Mouse (Mus musculus): ENCODE results near the gene Gm36028. TPM values are rescaled to one million over a fixed set of nuclear protein-coding genes. Genes with fewer than 3 reads are reported as not detected.

Gene Gm36028
- polyA plus RNA-seq, 3 experiments from 2014 or later = not detected

DNA sequence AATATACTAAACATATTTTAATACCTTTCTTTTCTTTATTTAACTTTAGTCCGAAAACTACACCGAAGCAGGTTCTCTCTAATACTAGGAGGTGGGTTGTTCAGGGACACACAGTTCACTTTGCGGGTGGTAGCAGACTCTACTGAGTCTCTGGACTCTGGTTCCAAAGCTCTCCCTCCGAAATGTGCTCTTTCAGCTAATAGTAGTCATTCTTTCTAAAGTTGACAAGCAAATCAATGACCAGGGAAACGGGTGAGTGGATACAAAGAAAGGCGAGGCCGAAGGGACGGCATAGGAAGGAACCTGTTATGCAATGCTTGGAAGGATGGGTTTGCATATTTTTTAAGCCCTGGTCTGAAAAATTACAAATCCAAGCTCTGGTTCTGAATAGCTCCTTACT lies 3.5 kb downstream of the Gm36028 start:
- ATAC-seq = no peak

DNA sequence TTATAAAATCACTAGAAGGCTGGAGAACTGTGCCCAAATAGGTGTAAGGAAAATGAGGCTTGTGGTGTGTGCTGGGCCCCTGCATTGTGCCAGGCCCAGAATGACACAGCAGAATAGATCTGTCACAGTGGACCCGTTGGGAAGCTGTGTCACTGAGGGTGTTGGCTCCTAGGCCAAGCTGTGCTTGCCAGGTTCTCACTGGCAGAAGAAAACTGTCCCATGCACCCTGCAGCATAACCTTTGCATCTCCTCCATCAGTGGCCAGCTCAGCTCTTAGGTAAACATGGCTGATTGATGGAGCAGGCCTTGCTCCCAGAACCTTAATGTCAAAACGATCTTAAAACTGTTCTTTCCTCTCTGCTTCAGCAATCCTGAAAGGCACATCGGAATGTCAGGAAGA lies 4.6 kb downstream of the Gm36028 start:
- no peak for ATAC-seq

DNA sequence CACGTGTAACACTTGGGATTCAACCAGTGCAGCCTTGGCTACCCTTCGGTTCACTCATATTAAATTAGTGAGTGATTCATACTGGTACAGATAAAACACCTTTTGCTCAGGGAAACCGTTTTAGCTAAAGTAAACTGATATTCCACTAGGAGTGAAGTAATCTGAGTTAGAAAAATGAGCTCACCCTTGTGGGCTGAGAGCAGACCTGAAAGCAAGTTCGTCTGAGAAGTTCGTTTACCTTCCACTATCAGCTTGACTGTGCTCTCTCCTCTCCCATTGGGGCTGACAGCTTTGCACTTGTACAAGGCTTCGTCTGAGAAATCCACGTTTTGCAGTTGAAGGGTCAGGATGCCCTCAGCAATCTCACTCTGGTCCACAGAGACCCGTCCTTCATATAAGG lies 5.4 kb downstream of the Gm36028 start:
- no peak for ATAC-seq

DNA sequence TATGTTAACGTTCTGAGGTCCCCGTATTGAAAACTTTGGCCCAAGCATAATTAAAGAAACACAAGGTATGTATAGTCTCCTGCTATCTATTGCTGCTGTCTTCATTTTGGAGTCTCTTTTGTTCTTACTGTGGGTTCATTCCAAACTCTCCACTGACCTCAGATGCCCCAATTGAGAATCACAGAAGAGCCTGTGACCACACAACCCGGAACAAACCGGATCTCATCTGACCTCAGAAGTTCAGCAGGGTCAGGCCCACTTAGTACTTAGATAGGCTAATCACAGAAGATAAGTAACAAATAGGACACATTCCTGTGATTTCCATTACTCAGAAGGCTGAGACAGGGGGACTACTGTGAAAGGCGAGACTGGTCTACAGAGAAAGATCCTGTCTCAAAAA lies 6.4 kb downstream of the Gm36028 start:
- no peak for ATAC-seq

DNA sequence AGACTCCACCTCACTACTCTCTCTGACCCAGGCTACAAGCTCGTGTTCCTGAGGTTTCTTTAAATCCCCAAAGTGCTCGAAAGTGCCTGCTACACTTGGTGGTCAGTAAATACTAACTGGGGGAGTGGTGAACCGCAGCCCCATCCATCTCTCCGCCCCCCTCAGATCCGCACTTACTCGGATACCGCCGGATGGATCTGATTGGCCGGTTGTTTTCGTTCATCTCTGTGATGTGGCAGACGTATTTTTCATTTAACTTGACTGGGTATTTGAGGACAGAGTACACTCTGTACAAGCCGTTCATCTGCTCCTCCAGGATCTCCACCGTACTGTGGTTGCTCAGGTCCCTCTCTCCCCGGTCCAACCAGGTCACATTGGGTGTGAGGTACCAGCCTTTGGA lies 6.9 kb downstream of the Gm36028 start:
- no peak for ATAC-seq

DNA sequence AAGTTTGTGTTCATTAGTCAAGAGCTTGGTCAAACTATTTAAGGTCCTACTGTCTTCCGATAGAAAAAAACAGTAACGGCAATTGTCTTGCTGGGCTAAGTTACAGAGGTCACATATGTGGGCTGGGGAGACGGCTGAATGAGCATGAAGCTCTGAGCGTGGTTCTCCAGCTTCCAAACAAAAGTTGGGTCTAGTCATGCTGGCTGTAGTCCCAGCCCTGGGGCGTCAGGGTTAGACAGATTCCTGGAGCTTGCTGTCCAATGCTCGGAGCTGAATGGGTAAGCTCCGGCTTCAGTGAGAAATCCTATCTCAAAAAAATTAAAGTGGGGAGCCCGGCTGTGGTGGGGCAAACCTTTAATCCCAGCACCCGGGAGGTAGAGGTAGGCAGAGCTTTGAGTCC lies 7.7 kb downstream of the Gm36028 start:
- ATAC-seq = no peak

DNA sequence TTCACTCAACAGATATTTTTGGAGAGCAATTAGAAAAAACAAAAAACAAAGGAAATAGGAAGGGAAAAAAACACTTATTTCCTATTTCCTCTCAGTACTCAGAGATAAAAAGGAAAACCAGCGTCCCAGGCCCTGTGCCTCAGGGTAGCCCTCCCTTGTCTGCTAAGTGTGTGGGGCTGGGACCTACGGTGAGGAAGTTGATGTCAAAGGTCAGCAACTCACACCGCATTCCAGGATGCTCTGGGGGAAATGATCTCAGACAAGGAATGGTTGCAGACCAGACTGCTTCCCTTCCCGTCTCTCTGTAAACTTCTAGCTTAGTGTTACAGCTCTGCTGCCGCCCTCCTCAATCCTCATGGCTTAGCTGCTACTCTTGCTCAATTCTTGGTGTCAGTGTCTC lies 9.6 kb downstream of the Gm36028 start:
- ATAC-seq = no peak

DNA sequence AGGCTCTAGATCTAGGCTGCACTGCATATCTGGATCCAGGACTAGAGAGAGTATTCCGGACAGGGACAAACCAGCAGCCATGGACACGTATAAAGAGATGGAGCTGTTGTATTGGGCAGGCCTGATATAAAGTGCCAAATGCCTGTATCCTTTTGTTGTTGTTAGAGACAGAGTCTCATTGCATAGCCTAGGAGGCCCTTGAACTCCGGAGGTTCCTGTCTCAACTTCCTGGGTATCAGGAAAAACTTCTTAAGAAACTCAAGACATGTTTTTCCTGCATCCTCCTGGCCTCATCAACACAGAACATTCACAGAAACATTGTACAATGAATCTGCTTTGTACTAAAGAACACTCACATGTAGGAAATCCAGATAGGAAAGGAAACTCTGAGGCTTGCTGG lies 13.9 kb downstream of the Gm36028 start:
- ATAC-seq = no peak

DNA sequence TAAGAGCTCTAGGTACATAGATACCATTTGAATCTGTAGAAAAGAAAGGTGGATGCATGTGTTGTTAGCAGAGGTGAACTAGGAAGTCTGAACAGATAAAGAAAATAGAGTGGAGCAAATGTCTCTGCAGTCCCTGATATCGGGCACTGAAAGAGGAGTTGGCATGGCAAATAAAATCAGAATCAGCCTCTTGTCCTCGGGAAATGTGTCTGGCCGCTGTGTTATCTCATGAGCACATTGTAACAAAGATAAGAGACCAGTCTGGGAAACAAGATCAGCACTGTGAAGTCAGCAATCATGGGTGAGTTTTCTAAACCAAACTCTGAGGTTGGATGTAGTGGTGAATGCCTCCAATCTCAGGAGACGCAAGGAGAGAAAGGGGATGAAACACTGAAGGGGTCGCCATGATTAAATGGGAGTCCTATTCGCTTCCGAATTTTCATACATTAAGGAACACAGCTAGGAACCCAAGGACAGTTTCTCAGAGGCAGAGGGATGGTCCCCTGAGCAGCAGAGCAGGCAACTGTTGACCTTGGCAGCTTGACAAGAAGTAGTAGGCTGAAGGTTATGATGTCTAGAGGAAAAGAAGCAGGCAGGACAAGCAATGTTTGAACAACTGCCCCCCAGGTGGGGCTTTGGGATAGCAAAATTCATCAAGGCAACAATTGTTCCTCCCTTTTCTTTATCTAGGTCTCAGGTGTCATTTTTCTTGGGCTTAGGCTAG lies 15.6 kb downstream of the Gm36028 start:
- ATAC-seq = no peak

DNA sequence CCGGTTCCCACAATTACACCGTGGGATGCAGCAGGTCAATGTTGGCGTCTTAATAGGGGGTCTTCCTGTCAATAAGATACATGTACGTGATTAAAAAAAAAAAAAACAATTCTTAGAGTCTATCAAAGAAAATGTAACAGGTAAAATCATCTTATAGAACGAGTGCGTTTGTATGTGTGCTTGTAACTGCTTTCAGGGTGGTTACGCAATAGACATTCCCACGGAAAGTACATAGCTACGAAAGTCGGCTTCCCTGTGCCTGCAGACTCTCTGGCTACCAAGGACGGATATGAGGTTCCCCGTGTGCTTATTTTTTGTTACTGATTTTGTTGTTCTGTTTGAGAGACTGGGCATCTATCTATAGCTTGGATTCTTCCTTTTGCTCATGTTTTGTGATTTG lies 17.2 kb downstream of the Gm36028 start:
- ATAC-seq = no peak

DNA sequence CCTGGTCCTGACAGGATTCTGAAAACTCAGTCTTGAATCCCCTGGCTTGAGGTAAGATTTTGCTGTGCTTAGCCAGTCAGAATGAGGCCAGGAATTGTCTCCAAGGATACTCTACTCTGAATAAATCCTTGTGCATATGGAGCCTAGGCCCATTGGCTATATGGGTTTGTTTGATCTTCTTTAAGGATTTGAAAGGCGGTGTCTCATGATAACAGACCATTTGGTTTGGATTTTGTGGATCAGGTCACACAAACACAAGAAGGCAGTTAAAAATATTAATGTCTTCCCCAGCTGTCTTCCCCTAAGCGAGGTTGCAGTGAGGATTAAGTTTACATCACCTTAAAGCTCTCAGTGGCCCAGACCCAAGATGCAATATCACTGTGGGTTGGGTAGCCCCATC lies 18.5 kb downstream of the Gm36028 start:
- ATAC-seq = no peak

DNA sequence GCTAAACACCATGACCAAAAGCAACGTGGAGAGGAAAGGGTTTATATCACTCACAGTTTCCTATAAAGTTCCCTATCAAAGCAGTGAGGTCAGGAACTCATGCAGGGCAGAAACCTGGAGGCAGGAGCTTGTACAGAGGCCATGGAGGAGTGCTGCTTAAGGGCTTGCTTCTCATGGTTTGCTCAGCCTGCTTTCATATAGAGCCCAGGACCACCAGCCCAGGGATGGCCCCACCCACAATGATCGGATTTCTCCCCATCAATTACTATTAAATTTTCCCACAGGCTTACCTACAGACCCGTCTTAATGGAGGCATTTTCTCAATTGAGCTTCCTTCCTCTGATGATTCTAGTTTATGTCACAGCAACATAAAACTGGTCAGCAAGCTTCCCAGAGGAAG lies 23.4 kb downstream of the Gm36028 start:
- ATAC-seq = no peak

DNA sequence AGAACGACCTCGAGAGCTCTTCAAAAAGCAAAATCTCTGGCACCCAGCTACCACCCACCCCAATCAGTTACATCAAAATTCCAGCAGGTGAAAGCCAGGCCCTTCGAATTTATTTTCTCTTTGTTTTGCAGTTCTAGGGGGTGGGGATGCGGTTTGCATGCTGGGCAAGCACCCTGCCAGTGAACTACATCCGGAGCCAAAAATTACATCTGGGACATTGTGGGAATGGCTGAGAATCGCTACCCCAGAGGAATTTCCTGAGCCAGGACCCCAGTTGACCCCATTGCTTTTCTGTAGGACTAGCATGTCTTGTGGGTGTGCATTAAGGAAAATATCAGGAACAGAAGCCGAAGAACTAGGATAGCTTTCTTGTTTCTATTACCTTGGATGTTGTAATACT lies 29.9 kb downstream of the Gm36028 start:
- no peak for ATAC-seq

DNA sequence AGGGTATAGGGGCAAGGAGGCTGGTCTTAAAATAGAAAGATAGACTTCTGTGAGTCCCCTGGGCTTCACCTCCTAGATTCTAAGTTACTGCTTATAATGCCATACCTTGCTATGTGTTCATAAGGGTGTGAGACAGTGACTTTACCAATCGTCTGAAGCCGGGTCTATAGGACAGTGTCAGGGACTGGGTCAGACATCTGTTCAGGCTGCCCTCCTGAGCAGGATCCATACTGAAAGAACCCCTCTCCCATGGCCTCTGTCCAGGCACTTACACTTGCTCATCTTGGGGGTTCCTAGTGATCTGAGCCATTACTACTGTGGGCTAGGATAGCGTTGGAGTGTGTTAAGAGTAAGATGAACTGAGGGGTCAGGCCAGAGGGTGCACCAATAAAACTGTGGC lies 34.7 kb downstream of the Gm36028 start:
- ATAC-seq = no peak

DNA sequence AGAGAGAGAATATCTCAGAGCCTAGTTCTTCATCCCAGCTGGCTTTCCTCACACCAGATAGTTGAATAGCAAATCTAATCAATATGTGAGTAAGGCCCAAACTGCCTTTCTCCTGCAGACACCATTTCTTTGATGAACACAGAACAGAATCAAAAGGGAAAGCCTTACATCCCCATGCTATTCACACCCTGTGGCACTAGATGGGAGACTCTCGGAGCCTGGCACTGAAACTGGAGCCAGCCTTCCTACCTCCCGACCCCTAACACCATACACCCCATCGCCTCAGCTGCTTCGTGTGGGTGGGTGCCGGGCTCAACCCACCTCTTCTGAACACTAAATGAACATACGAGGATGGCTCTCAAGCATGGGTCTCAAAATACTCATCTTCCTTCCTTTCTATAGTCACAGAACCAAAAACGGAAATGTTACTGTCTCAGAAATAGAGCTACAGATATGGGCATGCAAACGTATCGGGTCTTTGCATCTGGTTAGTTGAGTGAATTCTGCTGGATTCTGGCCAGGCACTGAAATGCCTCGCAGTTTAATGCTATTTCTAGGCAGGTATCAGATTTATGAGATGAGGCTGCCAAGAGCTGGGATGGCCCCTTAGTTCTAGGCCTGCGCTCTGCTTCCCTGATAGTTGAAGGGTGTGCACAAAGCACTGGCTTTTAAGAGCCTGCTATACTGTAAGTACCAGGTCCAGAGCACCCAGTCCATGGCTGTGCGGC lies 36.0 kb downstream of the Gm36028 start:
- no peak for ATAC-seq

DNA sequence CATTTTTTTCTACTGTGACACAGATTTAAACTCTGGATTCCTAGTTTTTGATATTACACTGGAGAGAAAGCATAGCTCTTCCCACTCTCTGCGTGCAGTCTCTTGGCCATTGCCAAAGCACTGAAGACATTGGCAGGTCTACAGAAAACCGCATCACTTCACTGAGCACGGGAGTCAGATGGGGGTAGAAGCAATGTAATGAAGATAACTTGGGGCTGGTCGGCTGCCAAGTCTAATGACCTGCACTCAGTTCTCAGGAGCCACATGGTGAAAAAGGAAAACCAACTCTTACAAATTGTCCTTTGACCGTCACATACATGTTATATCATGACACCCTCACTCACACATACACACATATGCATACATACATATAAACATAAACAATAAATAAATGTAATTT lies 37.0 kb downstream of the Gm36028 start:
- ATAC-seq = no peak

DNA sequence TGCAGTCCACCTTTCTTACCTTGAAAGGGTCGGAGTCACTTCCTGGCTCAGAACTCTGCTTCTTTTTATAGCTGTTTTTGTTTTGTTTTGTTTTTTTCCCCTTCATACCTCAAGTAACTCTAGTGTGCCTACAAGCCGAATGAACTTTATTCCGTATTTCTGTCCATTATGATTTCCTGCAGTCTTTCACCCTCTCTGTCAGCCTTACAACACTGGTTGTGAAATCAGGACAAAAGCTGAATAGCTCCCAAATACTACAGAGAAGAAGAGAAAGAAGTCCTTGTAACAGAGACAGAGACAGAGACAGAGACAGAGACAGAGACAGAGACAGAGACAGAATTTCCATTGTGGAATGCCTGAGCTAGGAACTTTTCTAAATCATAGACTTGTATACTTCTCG lies 43.0 kb downstream of the Gm36028 start:
- no peak for ATAC-seq

DNA sequence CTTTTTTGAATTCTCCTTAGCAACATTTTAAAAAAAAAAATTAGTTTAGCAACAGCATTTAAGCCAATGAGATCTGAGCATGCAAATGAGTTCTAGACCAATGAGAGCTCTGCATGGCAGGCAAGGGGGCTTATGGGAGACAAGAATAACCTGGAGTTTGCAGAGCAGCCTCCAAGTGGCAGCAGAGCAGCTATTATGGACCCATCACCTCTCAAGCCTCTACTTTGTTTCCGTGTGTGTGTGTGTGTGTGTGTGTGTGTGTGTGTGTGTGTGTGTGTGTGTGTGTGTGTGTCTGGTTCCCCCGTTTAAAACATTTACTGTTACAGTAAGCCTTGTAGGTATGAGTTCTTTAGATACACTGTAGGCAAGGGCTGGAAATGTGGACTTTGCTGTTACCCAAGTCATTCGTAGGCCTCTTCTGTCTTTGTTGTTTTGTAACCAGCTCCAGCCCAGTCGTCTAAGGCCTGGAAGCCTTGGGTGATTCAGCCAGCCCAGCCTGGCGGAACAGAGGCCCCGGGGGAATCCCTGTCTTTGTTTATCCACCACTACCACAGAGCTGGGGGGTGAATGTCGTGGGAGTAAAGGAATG lies 46.5 kb downstream of the Gm36028 start:
- peak; percentile 74 for ATAC-seq

DNA sequence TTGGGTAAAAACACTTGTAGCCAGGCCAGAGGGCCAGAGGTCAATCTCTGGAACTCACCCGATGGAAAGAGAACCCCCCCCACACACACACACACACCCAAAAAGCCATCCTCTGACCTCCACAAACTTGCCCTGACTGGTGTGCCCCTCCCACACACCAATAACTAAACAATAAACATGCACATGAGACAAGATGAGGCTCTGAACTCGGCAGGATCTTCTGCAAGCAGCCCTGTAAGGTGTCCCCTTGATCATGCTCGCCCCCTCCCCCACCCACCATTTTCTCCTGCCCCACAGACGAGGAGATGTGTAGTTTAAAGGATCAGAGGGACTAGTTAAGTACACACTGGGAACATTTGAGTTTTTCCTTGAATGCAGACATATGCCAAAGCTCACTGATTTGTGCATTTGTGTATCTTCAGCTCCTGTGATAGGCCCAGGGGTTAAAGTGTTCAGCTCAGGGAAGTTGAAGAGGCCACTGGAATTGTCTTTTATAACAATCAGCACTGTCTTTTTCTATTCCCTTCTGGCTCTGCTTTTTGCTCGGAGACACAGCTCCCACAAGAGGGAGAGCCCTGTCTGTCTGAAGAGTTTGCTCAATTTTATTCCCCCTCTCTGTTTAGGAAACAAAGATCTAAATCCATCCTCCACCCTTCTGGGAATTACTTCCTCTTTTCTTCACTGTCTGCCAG lies 47.1 kb downstream of the Gm36028 start:
- no peak for ATAC-seq

DNA sequence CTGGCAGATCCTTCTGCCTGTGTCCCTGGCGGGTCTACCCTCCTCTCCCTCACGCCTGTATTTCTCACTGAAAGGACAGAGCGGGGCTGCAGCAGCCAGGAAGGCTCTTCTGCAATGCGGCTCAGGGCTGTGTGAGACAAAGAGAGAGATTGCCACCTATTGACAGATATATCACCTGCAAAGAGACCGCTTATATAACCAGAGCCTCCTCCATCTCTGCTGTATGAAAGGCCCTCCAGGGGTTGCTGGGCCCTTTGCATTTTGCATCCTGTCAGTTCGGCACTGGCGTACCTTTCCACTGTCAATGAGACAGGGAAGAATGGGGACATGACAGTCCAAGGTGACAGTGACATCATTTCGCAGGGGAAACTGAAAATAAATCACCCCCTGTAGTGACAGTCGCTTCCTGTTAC lies 48.5 kb downstream of the Gm36028 start:
- no peak for ATAC-seq

DNA sequence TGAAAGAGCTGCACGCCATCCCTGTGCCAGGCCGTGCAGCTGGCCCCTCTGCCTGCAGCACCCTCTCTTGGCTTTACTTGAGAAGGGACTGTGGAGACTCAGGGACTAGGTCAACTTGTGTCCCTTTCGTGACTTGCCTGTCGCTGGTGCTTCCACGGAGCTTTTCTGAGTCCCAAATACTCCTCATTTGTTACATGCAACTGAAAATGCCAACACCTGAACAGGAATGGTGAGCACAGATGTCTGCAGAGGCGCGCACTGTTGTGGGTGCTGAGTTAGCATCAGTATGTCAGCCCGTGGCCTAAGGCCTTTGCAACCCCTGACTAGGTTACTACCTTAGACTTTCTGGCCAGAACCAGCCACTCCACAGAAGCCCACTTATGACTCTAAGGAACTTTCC lies 49.1 kb downstream of the Gm36028 start:
- ATAC-seq = no peak

DNA sequence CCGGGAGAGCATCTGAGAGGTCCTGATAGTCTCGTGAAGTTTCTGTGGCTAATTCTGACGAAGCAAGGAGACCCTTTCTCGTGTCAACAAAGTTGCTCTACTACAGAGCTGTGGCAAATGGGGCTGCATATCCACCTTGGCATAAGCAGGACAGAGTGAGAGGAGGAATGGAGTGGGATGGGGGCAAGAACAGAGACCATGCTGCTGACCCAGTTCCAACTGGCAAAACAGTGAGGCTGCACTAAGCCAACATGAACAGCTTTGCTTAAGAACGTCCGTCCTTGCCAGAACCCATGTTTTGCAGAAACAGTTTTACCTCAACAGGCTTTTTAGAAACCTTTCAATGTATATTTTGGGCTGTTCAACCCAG lies 51.3 kb downstream of the Gm36028 start:
- ATAC-seq = no peak

DNA sequence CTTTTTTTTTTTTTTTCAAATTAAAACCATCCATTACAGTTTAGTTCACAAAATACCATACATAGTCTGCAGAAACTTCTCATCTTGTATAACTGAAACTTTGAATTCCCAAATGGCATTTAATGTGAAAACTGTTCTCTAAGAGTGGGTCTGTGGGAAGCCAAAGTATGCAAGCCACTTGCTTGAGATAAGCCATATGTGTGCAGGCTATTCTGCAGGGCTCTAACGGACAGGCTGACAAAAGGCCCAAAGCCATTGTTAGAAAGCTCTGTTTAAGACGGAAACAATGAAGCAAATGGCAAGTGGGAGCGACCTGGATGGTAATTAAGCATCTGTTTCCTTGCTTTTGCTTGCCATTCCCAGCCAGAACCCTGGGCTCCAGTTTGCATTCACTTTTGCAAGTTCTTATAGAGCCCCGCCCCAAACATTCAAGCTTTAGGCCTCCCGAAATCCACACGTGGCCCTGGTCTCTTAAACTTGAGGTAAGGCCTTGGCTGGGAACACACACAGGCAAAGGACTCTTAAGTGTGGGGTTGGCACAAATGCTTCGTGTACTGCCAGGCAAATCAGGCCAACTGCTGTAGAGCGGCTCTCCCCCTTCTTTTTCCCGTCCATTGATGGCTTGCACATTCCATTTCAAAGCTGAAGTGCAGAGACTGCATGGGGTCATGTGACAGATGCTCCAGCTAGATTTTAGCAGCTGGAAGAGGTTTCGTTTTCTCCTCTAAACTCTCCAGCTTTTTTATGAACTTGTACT lies 51.9 kb downstream of the Gm36028 start:
- ATAC-seq = no peak
